Mouse (Mus musculus): ENCODE data around the gene Sumf1. TPM values are rescaled to one million over a fixed set of nuclear protein-coding genes. Genes with fewer than 3 reads are reported as not detected.

Sumf1 gene
- 16.4 TPM for total RNA-seq (2023)

GRCm38 (mm10) chr6:108184847-108185684, at the start of gene Sumf1:
Gene Sumf1 (minus strand): TSS chr6:108185582.

GRCm38 (mm10) chr6:108212881-108213295, 27.5 kb upstream of the Sumf1 start, which contains the start of gene Itpr1:
Gene Itpr1 (plus strand): TSS chr6:108213096.

DNA sequence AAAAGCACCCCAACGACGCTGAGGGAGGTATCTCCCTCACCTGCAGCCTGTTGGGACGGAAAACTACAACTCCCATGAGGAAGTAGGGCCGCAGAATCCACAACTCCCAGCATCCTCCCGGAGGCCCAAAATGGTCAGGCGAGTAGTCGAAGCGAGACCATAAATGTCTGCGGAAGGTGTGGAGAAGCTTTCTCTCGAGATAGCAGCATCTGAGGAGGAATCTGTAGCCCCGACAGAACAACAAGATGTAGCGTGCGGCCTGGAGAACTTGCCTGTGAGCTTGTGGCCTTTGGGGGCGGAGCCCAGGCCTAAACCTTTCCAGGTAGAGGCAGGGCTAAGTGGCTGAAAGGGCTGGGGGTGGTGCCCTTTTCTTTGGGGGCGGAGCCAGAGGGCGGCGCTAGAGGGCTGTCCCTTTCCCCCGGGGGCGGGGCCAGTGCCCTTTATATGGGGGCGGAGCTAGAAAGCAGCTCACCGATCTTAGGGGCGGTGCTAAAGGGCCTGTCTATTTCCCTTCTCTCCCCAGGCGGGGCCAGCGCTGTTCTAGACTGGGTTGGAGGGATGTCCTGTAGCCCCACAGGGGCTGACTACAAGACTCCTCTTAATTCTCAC, 120.4 kb downstream of the Sumf1 start, which contains the start of gene Setmar:
TSS of gene Setmar (plus strand) at position 128 of the 609 bp plus-strand sequence.

Other genes with a start within 250 kb of the Sumf1 start
- 2.2 TPM for gene Setmar, start 120.5 kb downstream of the Sumf1 start, total RNA-seq (2023)
- 133 TPM for gene Itpr1, start 27.5 kb upstream of the Sumf1 start, total RNA-seq (2023)

Data from CD8-positive naive resting alpha-beta T cell, adult 57 days (primary cell).